Mouse (Mus musculus) testis, adult 2 months (tissue): ENCODE data around the gene Krt14.

Source experiments
- CTCF ChIP-seq: fragments of 200-500 bp; IDR thresholded peaks from 2 replicates; pipeline ENCODE4 v1.5.1; 2012; ENCODE audit warnings: low read depth, mild to moderate bottlenecking, inconsistent platforms, low read length, moderate library complexity; ENCODE audit not compliant: control insufficient read depth, insufficient read depth, insufficient replicate concordance
- POLR2A ChIP-seq: fragments of 200-500 bp; IDR thresholded peaks from 2 replicates; pipeline ENCODE4 v1.6.1; 2012; ENCODE audit warnings: low read depth, mild to moderate bottlenecking, inconsistent platforms, low read length, moderate library complexity; ENCODE audit not compliant: control insufficient read depth

DNA sequence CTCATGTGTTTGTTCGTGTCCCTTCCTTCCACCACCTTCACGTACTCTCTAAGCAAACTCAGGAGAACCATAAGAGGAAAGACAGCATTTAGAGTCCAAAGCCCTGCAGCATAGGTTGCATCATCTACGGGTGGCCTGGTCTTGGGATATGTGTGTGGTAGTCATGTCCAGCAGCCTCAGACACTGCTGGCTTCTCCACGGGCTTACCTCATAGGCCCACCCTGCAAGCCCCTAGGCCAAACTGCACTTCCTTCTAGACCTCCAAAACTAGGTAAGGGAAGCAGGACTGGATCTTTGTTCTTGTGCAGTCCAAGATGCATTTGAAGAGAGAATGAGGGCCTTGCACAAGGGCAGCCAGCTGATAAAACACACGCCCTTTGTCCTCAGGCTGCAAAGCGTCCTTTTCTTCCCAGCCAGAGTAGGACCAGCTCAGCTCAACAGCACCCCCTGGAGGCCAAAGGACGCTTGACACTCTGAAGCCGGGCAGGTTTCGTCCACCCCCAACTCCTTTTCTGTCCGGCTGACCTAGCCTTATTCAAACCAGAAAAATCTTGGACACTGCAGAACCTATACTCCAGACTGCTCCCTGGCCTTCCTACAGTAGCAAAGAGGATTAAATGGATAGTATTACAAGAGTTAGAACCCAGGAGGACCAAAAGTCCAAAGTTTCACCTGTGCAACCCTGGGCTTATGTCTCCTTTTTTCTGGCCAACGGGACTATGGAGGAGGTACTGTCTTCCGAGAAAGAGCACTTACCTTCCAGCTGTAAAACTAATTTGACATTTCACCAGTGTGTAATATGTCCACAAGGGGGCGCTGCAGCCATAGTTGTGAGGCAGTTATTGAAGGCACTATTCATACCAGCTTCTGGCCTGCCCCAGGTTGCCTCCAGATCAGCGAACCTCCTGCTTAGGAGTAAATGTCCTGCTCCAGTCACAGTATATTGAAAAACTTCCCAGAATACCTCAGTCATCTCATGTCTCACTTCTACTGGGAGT lies 38.3 kb downstream of the Krt14 start:
- peak; percentile 96; the same call in 1 of the 2 replicates for TF ChIP-seq CTCF
- TF ChIP-seq POLR2A, result no peak
